Mouse (Mus musculus): ENCODE results near the gene Slc10a6.

- no peak for TF ChIP-seq GATA1 (IDR thresholded peaks at IDR 0.05; ENCODE audit: low read length)
- TF ChIP-seq TAL1 (IDR thresholded peaks at IDR 0.05; ENCODE audit: low read length) = no peak
Measured at GRCm38 (mm10) chr5:103614356-103614755, 14.8 kb downstream of the Slc10a6 start.
